Mouse (Mus musculus) heart, adult 9 months (tissue): ENCODE measurements around the gene Cyp46a1.

Source experiments
- DNase-seq, 2 experiments: peaks; one replicate each; pipeline ENCODE4 v3.0.0; 2022; ENCODE audit warnings: low spot score in 2 of 2

The Cyp46a1 gene

DNA sequence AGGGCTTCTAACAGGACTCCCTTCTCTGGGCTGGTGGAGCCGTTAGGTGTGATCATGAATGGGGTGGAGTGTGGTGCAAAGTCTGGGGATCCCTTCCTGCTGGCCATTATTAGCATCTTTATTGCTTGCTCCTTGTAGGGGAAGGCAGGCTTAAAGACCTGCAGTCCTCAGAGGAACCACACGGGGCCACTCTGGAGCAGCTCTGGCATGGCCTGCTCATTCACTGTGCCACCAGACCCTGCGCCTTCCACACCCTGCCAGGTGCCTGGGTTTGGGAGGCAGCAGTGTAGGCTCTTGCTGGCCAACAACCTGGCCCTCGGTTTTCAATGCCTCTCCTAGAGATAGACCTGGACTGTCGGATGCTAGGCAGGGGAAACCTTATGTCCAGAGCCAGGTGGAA is 29.6 kb downstream of the Cyp46a1 start:
- peak; percentile 57 to 82 for DNase-seq

DNA sequence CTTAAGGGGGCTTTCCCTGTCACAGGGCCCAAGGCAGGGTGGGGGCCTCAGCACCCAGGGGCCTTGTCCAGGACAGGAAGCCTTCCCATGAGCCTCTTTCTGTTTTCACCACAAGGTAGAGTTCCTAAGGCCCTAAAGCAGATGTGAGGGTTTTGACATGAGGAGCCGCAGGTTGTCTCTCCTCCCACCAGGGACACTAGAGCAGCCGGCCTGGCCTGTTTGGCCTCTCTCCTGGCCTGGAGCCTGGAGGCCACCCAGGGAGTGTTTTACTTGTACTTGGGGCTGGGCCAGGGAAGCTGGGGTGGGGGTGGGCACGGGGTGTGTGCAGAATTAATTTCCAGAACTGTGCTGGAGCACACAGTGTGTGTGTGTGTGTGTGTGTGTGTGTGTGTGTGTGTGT is 31.2 kb downstream of the Cyp46a1 start:
- peak; percentile 56 to 70 for DNase-seq

DNA sequence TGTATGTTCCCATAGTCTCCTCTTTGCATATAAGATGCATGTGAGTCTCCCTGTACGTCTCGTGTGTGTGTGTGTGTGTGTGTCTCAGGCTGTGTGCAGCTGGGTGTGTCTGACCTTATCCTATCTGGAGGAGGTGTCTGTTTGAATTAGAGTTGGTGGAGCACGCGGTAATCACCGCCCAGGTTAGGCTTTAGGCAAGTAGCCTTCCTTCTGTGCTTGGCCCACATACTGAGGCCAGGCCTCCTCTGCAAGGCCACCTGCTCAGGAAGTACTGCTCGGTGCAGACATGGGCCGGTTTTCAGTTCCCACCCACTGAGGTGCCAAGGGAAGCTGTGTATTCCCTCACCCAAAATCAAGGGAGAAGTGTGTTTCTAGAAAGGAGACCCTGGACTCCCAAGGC is 31.7 kb downstream of the Cyp46a1 start:
- no peak for DNase-seq

DNA sequence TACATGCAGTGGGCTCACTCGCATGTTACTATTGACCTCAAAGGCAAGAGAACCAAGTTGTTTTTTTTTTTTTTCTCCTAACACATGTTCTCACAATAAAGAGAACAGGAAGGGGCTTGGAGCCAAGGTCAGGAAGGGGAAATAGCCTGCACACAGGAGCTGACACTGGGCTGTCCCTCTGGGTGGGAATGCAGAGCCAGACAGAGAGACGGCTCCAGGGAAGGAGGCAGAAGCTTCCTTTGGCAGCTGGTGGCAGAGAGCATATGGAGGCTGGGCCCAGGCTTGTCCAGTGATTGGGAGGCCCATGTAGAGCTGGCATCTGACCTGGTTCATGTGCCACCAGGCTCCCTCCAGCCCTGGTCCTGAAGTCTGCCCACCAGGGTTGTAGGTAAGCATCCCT is 33.7 kb downstream of the Cyp46a1 start:
- DNase-seq: peak; percentile 52 to 56

DNA sequence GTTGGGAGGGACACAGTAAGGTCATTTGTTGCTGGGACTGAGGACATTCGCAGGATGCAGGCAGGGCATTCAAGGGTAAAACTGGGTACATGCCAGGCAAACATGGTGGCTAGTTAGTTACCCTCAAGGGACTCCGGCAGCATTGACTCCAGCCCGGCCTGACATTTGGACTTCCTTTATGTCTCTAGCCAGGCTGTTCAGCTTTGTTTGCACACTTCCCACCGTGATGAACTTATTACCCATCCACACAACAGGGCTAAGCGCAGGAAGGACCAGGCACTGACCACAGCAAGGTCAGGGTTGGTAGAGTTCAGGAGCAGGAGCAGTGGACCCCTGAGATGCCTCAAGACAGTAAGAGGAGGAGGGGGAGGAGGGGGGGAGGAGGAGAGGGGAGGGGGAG is 34.7 kb downstream of the Cyp46a1 start:
- DNase-seq: peak in 1 of 2 experiments; percentile 16

DNA sequence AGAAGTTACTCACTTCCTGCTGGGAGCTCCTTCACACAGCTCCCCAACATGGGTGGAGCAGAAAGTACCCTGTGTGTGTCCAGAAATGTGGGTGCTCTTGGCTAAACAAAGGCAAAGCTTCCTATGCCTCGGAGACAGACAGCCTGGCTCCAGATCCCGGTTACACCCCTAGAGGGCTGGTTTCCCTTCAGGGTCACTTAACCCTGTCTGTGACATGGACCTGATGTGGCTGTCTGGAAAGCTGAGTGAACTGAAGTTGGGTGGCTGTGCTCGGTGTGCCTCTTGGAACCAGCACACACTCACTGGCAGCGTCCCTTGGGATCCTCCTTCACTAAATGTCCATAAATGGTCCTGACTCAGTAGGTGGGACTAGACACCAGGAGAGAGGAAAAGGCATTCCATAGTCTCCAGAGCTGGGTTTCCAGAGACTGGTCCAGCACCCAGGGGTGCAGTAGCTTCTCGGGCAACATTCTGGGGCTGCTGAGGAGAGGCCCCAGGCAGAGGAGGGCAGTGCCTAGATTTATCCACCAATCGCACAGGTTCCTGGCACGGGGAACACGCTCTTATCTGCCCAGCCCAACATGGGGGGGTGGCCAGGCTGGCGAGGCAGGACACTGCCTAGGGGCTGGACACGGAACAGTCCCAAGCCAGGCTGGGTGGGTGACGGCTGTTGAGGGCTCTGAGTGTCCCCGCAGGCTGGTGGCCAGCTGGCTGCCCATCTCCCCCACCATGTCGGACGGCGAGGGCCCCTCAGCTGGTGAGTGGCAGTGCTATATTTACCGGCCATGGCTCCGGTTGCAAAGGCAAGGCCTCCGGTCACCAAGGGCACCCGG is 36.6 kb downstream of the Cyp46a1 start, which contains the start of gene Eml1:
Gene Eml1, plus strand, starts transcription at position 362 of the 833 bp plus-strand sequence.
- peak; percentile 78 to 80 for DNase-seq

DNA sequence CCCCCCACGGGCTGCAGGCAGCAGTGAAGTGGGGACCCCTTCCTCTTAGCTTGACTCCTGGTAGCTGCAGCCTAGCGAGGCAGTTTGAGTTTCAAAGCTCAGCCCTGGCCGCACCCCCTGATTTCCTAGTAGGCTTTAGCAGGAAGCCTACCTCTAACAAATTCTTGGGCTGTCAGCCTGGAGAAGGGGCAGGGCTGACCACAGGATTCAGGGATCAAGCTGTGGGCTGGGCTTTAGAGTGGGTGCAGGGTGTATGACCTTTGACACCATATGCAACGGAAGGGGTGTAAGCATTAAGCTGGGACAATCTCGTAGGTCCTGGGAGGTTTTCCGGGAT is 37.2 kb downstream of the Cyp46a1 start:
- peak in 1 of 2 experiments; percentile 46 for DNase-seq

DNA sequence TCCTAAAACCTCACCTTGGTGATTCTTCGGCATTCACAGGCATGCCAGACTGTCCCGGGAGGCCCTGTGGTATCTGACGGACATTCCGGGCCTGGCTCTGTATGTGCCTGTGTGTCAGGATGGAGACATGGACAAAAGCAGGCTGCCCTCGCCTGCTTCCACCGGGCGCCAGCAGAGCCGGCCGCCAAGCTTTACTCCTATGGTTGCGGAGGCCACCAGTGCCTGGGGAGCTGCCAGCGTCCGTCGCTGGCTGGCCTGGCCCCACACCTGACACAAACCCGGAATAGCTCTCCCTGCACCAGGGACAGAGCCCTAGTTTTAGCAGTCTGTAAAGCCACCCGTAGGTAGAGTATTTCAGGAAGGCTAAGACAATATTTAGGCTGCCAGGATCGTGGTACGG is 38.1 kb downstream of the Cyp46a1 start:
- DNase-seq: peak; percentile 71 to 72

DNA sequence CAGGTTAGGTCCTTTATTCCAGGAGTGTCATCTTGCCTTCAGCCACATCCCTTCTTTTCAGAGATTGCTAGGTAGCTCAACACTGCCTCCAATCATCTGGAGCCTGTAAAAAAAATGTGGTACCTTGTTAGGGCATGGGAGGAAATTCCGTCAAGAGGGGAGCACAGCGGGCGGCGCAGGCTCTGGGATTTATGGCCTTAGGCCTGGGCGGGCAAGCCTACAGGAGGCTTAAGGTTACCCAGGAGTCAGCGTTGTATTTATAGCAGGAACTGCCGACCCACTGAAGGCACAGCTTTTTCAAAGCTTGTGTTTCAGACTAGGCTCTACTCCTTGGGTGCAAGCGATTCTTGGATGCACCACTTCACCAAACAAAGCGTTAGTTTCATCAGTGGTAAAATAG is 39.4 kb downstream of the Cyp46a1 start:
- no peak for DNase-seq

DNA sequence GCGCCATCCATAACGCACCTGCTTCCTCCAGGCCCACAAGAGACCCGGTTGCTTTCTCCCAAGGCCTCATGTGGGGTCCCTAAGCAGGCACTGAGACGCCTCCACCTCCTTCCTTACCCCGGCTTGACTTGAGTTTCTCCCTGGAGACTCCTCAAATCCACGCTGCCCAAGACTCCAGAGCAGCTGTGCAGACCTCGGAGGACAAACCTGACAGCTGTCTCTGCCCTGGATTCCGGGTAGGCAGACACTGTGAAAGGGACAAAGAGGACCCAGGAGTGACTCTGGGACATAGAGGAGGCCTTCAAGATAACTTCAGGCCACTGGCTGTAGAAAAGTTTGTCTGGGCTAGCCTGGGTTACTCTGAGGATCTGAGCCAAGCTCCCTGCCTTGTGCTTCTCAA is 40.5 kb downstream of the Cyp46a1 start:
- DNase-seq: no peak

DNA sequence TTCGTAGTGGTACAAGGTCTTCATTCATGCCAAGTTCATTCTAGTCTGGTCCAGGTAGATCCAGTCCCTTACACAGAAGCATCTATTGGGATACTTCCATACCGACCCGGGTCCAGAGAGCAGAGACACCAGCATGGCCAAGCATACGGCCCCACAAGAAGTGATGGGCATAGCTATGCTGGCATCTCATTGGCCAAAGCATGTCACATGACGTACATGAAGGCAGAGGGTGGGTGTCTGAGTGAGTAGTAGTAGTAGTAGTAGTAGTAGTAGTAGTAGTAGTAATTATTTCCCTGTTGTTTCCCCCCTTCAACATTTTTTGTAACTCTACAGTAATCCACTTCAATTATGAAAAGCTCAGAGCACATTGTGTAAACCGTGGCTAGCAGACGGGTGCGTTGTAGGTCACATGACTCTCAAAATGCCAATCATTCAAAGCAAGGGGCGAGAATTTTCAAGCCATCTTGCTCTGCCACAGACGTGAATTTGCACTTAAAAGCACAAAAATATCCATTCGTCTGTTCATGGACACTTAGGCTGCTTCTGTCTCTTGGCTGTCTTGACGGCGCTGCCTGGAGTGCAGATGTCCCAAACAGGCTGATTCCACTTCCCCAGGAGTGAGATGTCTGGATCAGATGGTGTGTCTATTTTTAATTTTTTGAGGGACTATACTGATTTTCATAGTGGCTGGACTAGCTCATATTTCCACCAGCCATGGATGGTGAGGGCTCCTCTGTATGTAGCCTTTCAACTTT is 44.4 kb downstream of the Cyp46a1 start:
- DNase-seq: no peak

DNA sequence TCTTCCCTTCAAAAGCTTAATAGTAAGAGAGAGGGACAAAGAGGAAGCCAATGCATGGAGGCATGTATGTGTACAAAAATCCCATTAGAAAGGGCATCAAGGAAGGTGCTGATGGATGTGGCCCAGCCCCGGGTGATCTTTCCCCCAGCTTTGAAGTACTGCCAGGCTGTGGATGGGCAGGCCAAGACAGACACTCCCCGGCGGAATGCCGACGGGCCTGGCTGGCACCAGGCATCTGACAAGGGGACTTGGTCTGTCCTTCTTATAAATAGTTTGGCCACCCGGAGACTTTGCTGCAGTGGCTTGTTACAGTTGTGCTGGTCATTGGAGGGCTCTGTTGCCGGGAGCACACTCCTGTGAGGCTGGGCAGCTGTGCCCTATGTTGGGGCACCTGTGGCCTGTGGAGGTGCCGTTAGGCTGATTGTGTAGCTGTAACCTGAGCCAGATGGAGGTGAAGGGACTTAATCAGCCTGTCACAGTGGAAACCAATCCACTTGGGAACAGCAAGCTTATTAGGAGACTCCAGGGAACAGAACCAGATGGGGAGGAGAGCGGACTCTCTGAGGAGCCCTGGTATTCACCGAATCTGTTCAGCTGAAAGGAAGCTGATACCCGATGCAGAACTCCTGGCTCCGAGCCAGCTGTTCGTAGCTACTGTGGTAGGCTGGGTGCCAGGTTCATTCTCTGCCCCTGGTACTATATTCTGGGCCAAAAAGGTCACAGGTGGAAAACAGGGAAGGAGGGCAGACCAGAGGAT is 52.5 kb downstream of the Cyp46a1 start:
- peak; percentile 76 to 77 for DNase-seq

DNA sequence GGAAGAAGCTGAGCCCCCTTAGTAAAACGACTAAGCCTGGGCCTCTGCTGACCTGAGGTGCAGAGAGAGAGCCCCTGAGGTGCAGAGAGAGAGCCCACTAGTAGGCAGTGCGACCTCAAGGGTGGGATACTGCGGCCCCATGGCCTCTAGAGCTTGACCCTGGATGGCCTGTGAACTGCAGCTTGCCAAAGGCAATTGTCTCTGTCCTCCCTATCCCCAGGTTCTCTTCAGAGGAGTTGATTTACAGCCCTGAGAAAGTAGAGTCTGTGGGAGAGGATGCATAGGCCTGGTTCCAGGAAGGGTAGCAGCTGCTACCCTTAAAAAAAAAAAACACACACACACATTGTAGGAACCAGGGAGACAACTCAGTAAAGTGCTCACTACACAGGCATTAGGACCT is 55.5 kb downstream of the Cyp46a1 start:
- DNase-seq: no peak

DNA sequence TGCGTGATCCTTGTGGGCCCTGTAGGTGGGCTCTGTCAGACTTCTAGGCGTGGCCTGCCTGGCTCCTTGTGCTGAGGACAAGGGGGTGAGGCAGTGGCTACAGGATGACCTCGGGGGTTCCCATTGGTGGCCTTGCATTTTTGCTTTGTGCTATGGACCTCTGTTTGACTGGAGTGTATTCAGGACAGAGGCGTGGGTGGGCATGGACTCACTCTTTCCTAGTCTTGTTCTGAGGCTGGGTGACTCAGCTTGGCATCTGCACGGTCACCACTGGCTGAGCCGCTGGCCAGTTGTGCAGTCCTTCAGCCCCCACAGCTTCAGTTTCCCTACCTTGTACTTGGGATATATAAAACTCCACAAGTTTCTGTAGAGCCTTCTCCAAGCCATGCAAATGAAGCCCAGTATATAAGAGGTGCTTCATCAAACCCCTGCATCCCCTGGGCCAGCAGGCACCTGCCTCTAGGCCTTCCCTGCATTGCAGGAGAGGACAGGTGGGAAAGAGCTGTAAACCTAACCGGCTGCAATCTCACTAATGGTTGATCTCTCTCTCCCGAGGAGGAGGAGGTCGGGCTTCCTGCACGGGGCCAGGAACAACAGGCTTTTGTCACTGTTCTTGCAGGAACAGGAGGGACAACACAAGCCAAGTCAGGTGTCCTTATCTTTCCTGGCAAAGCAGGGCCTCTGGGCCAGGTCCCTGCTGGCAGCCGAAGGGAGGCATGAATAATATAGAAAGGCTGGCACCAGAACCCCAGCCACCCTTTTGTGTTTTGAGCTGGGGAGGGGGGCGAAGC is 58.3 kb downstream of the Cyp46a1 start:
- peak; percentile 42 to 63 for DNase-seq

DNA sequence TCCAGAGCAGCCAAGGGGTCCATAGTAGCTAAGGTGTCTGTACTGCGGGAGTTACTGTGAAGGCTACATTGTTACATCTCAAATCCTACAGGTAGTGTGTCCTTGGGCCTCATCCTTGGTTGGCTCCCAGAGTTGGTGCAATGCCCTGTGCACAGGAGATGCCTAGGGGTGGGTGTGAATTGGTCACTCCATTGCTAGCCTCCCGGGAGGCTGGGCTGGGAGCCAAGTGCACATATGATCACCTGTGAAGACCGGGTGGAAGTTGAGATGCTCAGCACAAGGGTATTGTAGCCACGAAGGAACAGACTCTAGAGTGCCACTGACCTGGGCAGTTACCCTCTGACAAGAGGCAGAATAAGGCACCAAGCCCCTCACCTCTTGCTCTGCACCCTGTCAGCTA is 58.9 kb downstream of the Cyp46a1 start:
- DNase-seq: no peak

DNA sequence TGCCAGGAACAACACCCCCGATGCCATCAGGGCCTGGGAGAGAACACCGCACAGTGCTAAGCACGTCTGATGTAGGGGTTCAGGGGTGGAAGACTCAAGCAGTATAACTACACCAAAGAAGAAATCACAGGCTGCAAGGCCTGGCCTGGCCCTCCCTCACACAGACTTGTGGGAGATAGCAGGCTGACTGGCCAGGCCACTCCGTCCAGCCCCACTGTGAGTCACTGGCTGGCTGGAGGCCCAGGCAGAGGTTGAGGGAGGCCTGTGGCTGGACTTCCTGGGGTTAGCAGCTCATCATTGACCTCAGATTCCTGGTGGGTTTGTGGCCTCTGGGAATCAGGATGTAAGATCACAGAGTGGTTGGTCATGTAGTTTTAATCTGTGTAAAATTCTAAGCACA is 59.5 kb downstream of the Cyp46a1 start:
- peak; percentile 92 to 93 for DNase-seq

DNA sequence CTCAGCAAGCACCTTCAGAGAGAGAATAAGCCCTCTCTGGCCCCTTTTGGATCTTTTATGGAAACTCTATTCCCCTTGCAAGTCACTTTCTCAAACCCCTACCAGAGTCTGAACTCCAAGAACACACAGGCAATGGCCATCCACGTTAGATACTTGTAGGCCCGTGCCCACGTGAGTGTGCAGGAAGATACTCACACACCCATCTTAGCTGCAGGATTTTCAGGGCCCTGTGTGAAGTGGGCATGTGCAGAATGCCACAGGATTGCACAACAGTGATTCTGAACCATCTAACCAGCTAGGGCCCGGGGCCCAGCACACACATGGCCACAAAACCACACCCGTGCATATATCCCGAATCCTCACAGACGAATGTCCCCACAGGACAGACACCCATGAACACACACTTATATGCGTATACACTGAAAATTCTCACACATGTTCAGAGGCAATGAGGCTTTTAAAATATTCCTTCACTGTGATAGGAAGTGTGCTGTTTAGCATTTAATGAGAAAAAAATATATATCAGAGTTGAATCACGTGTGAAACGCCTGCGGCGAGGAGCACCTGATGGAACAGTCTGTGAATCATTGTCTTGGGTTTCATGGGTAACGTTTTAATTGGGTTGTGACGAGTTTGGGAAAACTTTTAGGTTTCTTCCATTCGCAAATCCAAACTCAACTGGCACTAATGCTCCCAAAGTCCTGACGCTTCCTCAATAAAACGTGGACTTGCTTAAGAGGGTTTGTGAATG is 60.5 kb downstream of the Cyp46a1 start:
- DNase-seq: no peak

DNA sequence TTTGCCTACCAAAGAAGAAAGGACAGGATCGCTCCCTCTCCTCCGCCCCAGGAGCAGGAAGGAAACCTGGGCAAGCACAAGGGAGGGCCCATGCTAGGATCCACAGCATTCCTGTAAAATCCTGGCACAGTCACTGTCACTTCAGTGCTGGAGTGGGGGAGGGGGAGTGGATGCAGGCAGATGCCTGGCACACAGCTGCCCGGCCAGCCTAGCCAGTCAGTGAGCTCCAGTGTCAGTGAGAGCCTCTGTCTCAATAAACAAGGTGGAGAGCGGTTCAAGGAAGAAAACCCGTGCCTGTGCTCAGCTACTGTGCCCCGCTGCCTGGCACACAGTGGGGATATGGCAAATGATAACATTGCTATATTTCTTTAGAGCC is 61.1 kb downstream of the Cyp46a1 start:
- no peak for DNase-seq

DNA sequence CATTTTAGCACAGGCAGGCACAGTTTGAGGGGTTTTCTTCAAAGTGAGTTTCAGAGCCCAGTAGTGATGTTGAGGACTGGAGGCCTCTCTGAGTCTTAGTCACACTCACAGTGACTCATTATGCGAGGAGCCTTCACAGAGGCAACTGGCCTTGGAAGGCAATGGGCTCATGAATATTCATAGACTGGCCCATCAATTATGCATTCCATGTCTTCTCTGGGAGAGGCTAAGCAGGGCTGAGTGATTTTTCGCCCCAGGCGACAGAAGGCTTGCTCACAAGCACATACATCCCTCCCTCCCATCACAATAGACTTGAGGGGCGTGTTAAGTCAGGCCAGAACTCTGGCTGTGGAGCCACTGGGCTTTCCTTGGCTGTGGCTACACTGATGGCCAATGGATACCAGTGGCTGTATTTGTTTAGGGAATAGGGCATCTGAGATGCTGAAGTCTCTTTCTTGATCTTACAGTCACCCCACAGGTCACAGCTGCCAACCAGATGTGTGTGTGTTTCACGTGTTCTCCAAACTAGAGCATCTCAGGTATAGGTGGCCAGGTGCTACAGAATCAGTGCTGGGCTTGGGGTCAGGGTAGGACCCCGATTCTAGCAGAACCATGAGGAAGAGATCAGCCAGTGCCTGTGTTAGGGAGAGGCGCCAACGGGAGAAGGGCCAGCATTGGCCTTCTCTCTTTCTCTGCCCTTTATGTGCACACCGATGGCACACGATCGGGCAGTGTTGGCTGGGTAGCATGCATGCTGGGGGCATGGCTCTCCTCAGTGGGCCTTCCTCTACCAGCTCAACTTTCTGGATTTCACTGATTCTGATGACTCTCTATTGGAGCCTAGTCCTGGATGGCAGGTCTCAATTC is 62.1 kb downstream of the Cyp46a1 start:
- no peak for DNase-seq

DNA sequence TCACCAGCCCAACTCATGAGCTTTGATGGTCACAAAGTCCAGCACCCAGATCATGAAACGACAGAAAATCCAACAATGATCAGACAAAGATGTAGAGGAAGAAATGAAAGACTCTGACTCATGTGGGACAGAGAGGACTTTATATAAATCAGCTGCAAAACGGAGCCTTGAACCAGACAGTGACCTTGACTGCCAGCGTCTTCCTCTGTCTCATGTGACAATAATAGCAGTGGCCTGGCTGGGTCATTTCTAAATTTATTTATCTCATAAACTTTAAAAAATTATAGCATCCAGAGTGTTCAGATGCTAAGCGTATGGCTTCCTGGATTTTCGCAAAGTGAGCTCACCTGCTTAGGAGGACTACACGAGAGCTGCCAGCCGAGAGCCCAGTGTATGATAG is 64.5 kb downstream of the Cyp46a1 start:
- DNase-seq: no peak
